Mouse (Mus musculus) embryonic stem cell, embryonic (primary cell): ENCODE measurements at regions not wholly inside any gene's neighbourhood (a gene's known extent, or its start where the extent isn't known, plus 50 kb on each side); places are given as distances from the start of the nearest gene placed in this dataset.

Experiments used
- CTCF ChIA-PET, 4 experiments: fragments of 300-600 bp in 2 of 4; fragments of 350-600 bp in 2 of 4; sonication (Branson Sonifier 250); formaldehyde crosslinking; loops; one replicate each; lab custom pipeline; 2022; ENCODE audit warnings: inconsistent platforms in 2 of 4; lab: Charles Lee
- POLR2A ChIA-PET, 4 experiments: fragments of 300-600 bp in 2 of 4; fragments of 350-600 bp in 2 of 4; sonication (Branson Sonifier 250); formaldehyde crosslinking; loops; one replicate each; lab custom pipeline; 2022; ENCODE audit warnings: antibody characterized with exemption in 4 of 4, inconsistent platforms in 1 of 4; lab: Charles Lee

- ChIA-PET CTCF (no interaction called here), POLR2A (no interaction called here)
Measured at GRCm38 (mm10) chrX:156539782-156540181, 875.3 kb downstream of the Phex start.

- POLR2A ChIA-PET: interaction anchor here in 1 of 4 experiments (0.7 kb wide), 1 partner anchor 34 kb away, joined by 3 read pairs; no protein-coding TSS in a partner anchor
- CTCF ChIA-PET: no interaction called here
Measured at GRCm38 (mm10) chrX:156537536-156537935, 877.6 kb downstream of the Phex start.
